15 mouse cellular contexts compared by ENCODE assay signal in genomic region chr6:88769723-88770122, GRCm38 (mm10). TPM values are rescaled to one million over a fixed set of nuclear protein-coding genes. Genes with fewer than 3 reads are reported as not detected.
DNase-seq lines count a peak whose midpoint lies in the region; ATAC-seq lines count a peak whose summit lies in the region.
"Had no signal": no experiment of that assay in that cellular context is flagged by ENCODE, and none has a peak within 500 bp of the region (broad histone marks: within the 10 kb centered on the region; RNA-seq: fewer than 3 reads in every experiment).

No protein-coding gene starts in this region.

- no peak overlapping the region for H3K9ac ChIP-seq in forebrain, embryonic 14.5 days (ENCODE audit: low read length)
- no peak overlapping the region for H3K9ac ChIP-seq in intestine, embryonic 15.5 days
- H3K9ac ChIP-seq: liver, embryonic 14.5 days had no signal

- no peaks in the 10 kb centered on the region for H3K9me3 ChIP-seq in forebrain, embryonic 14.5 days (replicated peaks; ENCODE audit: control insufficient read depth, low read length)
- no peaks in the 10 kb centered on the region for H3K9me3 ChIP-seq in forebrain, embryonic 10.5 days
- H3K9me3 ChIP-seq in intestine, embryonic 15.5 days: no peaks in the 10 kb centered on the region
- H3K9me3 ChIP-seq in limb, embryonic 10.5 days (replicated peaks): no peaks in the 10 kb centered on the region

- no peak for ATAC-seq in forebrain, embryonic 14.5 days
- 0 out of 2 replicates have a peak, but pooled peaks have one; percentile 39 for ATAC-seq in neutrophil, adult 5-6 weeks (ENCODE audit: extremely low read depth, insufficient number of reproducible peaks, low FRiP score, poor library complexity, severe bottlenecking)
- no peak for ATAC-seq in intestine, embryonic 15.5 days
- ATAC-seq: hindbrain, postnatal 0 days; Patski had no signal

- no peak overlapping the region for H3K4me2 ChIP-seq in forebrain, embryonic 14.5 days (ENCODE audit: low read length)
- no peak overlapping the region for H3K4me2 ChIP-seq in intestine, embryonic 15.5 days (replicated peaks)

- peaks cover 4% of the 10 kb centered on the region; the same call in 1 of the 2 replicates for H3K4me1 ChIP-seq in forebrain, embryonic 14.5 days (ENCODE audit: control insufficient read depth, insufficient read depth, low read length)
- H3K4me1 ChIP-seq in forebrain, embryonic 10.5 days: peaks cover 23% of the 10 kb centered on the region
- H3K4me1 ChIP-seq in brown adipose tissue, adult 24 weeks (ENCODE audit: control insufficient read depth, insufficient read depth, insufficient read length, low read length): peaks cover 34% of the 10 kb centered on the region
- H3K4me1 ChIP-seq in intestine, embryonic 15.5 days (replicated peaks): peaks cover 15% of the 10 kb centered on the region
- peaks cover 12% of the 10 kb centered on the region; the same call in 1 of the 2 replicates for H3K4me1 ChIP-seq in limb, embryonic 10.5 days

- WGBS in forebrain, embryonic 14.5 days: 87% methylated on average over 6 of the region's 6 CpGs
- 92% methylated on average over 6 of the region's 6 CpGs for WGBS in forebrain, embryonic 10.5 days
- WGBS in intestine, embryonic 15.5 days: 83% methylated on average over 6 of the region's 6 CpGs
- WGBS in limb, embryonic 10.5 days: 83% methylated on average over 6 of the region's 6 CpGs

- no peak overlapping the region for H3K4me3 ChIP-seq in forebrain, embryonic 14.5 days (ENCODE audit: low read depth, low read length)
- H3K4me3 ChIP-seq in forebrain, embryonic 10.5 days: no peak overlapping the region
- no peak overlapping the region for H3K4me3 ChIP-seq in brown adipose tissue, adult 24 weeks (ENCODE audit: insufficient read depth, low read depth, low read length)
- no peak overlapping the region for H3K4me3 ChIP-seq in intestine, embryonic 15.5 days (replicated peaks)
- H3K4me3 ChIP-seq in limb, embryonic 10.5 days: no peak overlapping the region

- DNase-seq in forebrain, embryonic 14.5 days (ENCODE audit: low spot score): no peak
- no peak for DNase-seq in forebrain, embryonic 10.5 days (ENCODE audit: extremely low spot score, low spot score)
- peak; percentile 12 for DNase-seq in 416B (ENCODE audit: low read depth)
- no peak for DNase-seq in urinary bladder, postnatal 4 days (ENCODE audit: low spot score in 2 of 2)
- no peak for DNase-seq in limb, embryonic 10.5 days (ENCODE audit: low spot score)
- DNase-seq: adrenal gland, adult 8-10 months; heart, postnatal 10 days; right cerebral cortex, postnatal 14 days had no signal

- H3K27ac ChIP-seq in forebrain, embryonic 14.5 days (ENCODE audit: low read depth, low read length): peak overlapping the region; percentile 33; the same call in 1 of the 2 replicates
- H3K27ac ChIP-seq in forebrain, embryonic 10.5 days: no peak overlapping the region
- peak overlapping the region; percentile 19; the same call in 1 of the 2 replicates for H3K27ac ChIP-seq in brown adipose tissue, adult 24 weeks (replicated peaks; ENCODE audit: low read depth, low read length)
- H3K27ac ChIP-seq in intestine, embryonic 15.5 days: no peak overlapping the region
- H3K27ac ChIP-seq in limb, embryonic 10.5 days: no peak overlapping the region
- H3K27ac ChIP-seq: hindbrain, postnatal 0 days; liver, embryonic 14.5 days; macrophage had no signal

- no peaks in the 10 kb centered on the region for H3K36me3 ChIP-seq in forebrain, embryonic 14.5 days (ENCODE audit: control insufficient read depth, insufficient read depth, low read length)
- no peaks in the 10 kb centered on the region for H3K36me3 ChIP-seq in forebrain, embryonic 10.5 days (replicated peaks)
- no peaks in the 10 kb centered on the region for H3K36me3 ChIP-seq in intestine, embryonic 15.5 days
- no peaks in the 10 kb centered on the region for H3K36me3 ChIP-seq in limb, embryonic 10.5 days

- no peaks in the 10 kb centered on the region for H3K27me3 ChIP-seq in forebrain, embryonic 14.5 days (replicated peaks; ENCODE audit: control insufficient read depth, insufficient read depth, low read length)
- H3K27me3 ChIP-seq in forebrain, embryonic 10.5 days (ENCODE audit: poor library complexity, severe bottlenecking): no peaks in the 10 kb centered on the region
- no peaks in the 10 kb centered on the region for H3K27me3 ChIP-seq in intestine, embryonic 15.5 days (replicated peaks)
- H3K27me3 ChIP-seq in limb, embryonic 10.5 days (ENCODE audit: low read depth, poor library complexity, severe bottlenecking): no peaks in the 10 kb centered on the region
- H3K27me3 ChIP-seq: Patski had no signal

RNA-seq across cellular contexts. Expression of gene Mgll, which starts 45.5 kb away (rescaled TPM):
- polyA plus RNA-seq in forebrain, embryonic 14.5 days (2014; fragmentation: Nextera tagmentation; extraction: Ambion mirVana): 19.3 and 23.1 TPM in 2 replicates
- 5.8 and 7.4 TPM in 2 replicates for polyA plus RNA-seq in forebrain, embryonic 10.5 days (2016; fragmentation: Nextera tagmentation; extraction: Ambion mirVana)
- 257 and 493 TPM in 2 replicates for polyA plus RNA-seq in brown adipose tissue, adult 24 weeks (2012; ENCODE audit: insufficient read depth, insufficient read length, missing spikeins)
- total RNA-seq in neutrophil, adult 5-6 weeks (2017): 4.9 and 5.6 TPM in 2 replicates
- 71.6 and 75.9 TPM in 2 replicates for polyA plus RNA-seq in intestine, embryonic 15.5 days (2015; fragmentation: Nextera tagmentation; extraction: Ambion mirVana)
- 1.6 and 3.3 TPM in 2 replicates for polyA plus RNA-seq in limb, embryonic 10.5 days (2016; fragmentation: Nextera tagmentation; extraction: Ambion mirVana)

Comparison
In these comparisons a context has a peak if more than half of its experiments do, and no peak if none do; other contexts are left out.
1. H3K27ac ChIP-seq: peak in forebrain, embryonic 14.5 days (single experiment) and brown adipose tissue, adult 24 weeks (single experiment); none in forebrain, embryonic 10.5 days (single experiment), intestine, embryonic 15.5 days (single experiment) and limb, embryonic 10.5 days (single experiment).